Mouse (Mus musculus): Measurements from ENCODE around the gene Abcb11. TPM values are rescaled to one million over a fixed set of nuclear protein-coding genes. Genes with fewer than 3 reads are reported as not detected.
"Not testable (repeated sequence)": the region's sequence is repeated elsewhere in the genome, so short reads cannot be mapped to it uniquely, and the experiment has no call there.

The Abcb11 gene
- polyA plus RNA-seq (2015; fragmentation: Nextera tagmentation; extraction: Ambion mirVana): not detected in 2 replicates

DNA sequence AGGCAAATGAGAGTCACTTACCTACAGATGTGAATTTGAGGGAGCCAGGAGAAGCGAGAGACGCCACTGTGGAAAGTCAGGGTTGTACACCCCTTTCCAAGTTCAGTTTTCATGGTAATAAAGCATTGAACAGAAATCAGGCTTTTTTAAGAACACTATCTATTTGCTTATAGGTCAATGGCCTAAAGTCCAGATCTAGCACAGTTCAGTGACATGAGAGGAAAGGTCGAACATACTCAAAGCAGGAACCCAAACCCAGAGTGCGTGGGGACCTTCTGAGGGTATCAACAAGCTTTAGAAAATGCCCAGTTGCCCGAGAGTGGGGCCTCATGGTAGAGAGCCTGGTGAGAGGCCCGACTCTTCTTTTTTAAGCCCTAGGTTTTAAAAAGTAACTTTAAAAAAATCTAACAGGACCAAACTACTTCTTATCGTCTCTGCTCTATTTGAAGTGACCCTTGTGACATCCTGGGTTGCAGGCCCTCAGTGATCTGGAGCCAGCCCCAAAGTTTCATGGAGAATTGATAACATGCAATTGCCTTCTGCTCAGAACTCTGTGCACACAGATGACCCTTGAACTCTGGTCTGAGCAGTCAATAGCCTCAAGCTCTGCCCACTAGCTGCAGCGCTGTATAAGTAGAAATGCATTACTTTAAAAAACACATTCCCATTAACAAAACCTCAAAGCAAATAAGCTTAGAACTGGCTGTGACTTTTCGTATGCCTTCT lies at the start of gene Abcb11:
TSS of gene Abcb11 (minus strand) at position 121 of the 726 bp plus-strand sequence.
- ATAC-seq (replicated peaks): no peak

DNA sequence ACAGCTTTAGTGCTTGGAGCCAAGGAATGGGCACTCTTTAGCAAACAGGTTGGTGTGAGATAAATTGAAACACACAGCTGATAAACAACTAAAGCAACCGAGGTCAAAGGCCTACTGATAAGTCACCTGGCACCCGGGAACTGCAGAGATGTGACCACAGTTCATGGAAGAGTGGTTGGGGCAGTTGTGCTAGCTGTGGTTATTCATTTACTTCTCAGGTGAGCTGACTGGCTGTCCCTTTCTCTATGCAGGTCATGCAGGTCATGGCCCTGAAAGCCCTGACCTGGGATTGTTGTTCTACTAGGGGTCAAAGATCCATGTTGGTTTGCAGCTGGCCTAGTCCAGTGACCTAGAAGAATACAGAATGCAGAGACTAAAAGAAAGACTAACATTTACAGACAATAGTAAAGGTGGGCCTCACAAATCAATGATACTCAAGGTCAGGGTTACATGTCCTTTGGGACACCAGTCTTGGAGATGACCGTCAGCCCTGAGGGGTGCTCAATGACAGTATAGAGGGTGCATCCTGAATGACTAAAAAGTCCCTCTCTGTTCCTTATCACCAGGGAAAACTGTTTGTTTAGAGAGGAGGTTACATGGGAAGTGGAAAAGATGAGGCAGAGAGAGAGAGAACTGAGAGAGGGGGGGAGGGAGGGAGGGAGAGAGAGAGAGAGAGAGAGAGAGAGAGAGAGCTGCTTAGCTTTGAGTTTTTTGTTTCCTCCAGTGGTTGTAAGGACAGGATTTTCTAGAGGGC lies 43.9 kb upstream of the Abcb11 start:
- H3K4me3 ChIP-seq: no peak overlapping the region
- no peaks in the 10 kb centered on the region for H3K4me1 ChIP-seq
- no peaks in the 10 kb centered on the region for H3K36me3 ChIP-seq
- no peaks in the 10 kb centered on the region for H3K9me3 ChIP-seq
- ATAC-seq (replicated peaks): no peak
- no peak overlapping the region for H3K4me2 ChIP-seq (replicated peaks)
- 93% methylated on average over 3 of the region's 3 CpGs for WGBS
- H3K9ac ChIP-seq (replicated peaks): no peak overlapping the region
- no peak overlapping the region for H3K27ac ChIP-seq (replicated peaks)
- H3K27me3 ChIP-seq: no peaks in the 10 kb centered on the region

More for the DNA sequence above, at the start of gene Abcb11:
- Histone ChIP-seq H3K4me2 (replicated peaks) (no peak within 1 kb of the TSS), H3K36me3 (no peaks in the 10 kb centered on the region), H3K9me3 (no peaks in the 10 kb centered on the region), H3K4me3 (no peak within 1 kb of the TSS), H3K9ac (replicated peaks) (no peak within 1 kb of the TSS), H3K27ac (replicated peaks) (no peak within 1 kb of the TSS), H3K27me3 (no peaks in the 10 kb centered on the region), H3K4me1 (no peaks in the 10 kb centered on the region)
- 91% methylated on average over 9 of the region's 9 CpGs for WGBS

DNA sequence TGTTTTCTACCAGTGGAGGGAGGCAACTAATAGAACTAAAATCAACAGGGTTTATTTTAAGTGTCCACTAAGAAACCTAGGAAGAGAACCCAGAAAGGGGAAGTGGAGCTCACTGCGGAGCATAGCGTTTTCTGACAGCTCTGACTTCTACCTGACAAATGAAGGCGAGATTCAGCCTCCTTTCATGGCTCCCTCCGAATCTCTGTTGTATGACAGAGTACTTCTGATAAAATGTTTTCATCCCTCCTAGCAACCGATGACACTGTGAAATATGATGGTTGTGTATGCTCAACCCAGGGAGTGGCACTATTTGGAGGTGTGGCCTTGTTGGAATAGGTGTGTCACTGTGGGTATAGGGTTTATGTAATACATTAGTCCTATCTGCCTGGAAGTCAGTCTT lies 40.4 kb upstream of the Abcb11 start:
- no peak overlapping the region for H3K4me3 ChIP-seq
- no peak overlapping the region for H3K9ac ChIP-seq (replicated peaks)
- no peaks in the 10 kb centered on the region for H3K27me3 ChIP-seq
- no peak overlapping the region for H3K4me2 ChIP-seq (replicated peaks)
- H3K27ac ChIP-seq (replicated peaks): no peak overlapping the region
- H3K4me1 ChIP-seq: no peaks in the 10 kb centered on the region
- H3K36me3 ChIP-seq: no peaks in the 10 kb centered on the region
- no peak for ATAC-seq (replicated peaks)
- no peaks in the 10 kb centered on the region for H3K9me3 ChIP-seq
- WGBS: 90% methylated on average over 5 of the region's 5 CpGs

DNA sequence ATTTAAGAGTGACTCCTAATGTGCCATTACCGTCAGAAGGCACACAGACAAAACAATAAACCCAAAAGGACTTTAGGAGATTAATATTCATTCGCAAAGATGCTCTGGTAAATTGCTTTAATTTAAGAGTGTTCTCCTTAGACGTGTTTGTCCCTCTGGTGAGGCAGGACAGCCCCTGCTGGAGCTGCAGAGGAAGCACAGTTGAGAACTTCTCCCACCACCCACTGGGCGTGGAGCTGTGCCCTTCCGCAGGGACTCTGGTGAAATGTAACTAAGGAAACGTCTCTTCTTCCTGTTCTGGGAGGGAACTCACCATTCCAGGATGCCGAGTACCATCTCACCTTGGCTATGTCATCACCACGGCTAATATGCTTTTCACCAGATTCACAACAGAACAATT lies 39.3 kb upstream of the Abcb11 start:
- 55% methylated on average over 8 of the region's 8 CpGs for WGBS
- Histone ChIP-seq H3K36me3 (no peaks in the 10 kb centered on the region), H3K4me3 (no peak overlapping the region), H3K27me3 (no peaks in the 10 kb centered on the region), H3K27ac (replicated peaks) (no peak overlapping the region), H3K9ac (replicated peaks) (no peak overlapping the region), H3K4me2 (replicated peaks) (no peak overlapping the region), H3K9me3 (no peaks in the 10 kb centered on the region), H3K4me1 (no peaks in the 10 kb centered on the region)
- ATAC-seq (replicated peaks): no peak

DNA sequence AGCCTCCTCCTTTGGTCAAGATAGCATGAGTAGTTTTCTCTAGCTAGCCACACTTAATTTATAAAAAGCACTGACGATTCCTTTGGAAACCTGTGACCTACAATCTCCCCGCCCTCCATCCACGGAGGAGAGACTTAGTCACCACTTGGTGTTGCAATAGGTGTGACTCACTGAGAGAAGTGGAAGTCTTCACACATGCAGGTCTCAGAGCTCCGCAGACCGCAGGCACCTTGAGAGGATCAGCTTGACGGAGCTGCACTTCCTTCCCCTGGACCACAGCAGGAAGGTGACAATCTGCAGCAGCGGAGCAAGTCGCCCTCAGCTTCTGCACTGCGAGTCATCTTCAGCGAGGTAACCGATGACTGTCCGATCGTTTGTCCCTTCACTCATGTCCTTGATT lies 37.9 kb upstream of the Abcb11 start, which contains the start of gene Dhrs9:
TSS of gene Dhrs9 (plus strand) at position 165 of the 400 bp plus-strand sequence.
- Histone ChIP-seq H3K27ac (replicated peaks) (no peak within 1 kb of the TSS), H3K4me3 (no peak within 1 kb of the TSS), H3K4me1 (no peaks in the 10 kb centered on the region), H3K36me3 (no peaks in the 10 kb centered on the region), H3K9ac (replicated peaks) (no peak within 1 kb of the TSS), H3K4me2 (replicated peaks) (no peak within 1 kb of the TSS), H3K27me3 (no peaks in the 10 kb centered on the region), H3K9me3 (no peaks in the 10 kb centered on the region)
- WGBS: 88% methylated on average over 13 of the region's 13 CpGs
- ATAC-seq (replicated peaks): no peak

DNA sequence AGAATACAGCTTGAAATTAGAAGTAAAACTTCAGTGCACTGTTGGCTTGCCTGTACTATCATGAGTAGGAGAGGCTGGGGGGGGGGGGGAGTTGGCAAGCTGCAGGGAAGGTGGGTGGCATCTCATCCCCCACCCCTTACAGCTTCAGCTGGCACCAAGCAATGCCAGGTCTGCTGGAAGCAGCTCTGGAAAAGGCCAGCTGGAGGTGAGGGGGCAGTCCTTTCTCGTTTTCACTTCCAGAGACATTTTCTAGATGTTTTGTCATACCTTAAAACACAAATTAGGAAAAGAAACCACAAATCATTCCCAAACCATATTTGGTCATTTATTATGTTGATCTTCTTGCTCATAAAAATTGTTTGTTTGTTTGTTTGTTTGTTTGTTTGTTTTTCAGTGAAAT lies 37.4 kb upstream of the Abcb11 start:
- Histone ChIP-seq H3K4me1 (no peaks in the 10 kb centered on the region), H3K4me3 (no peak overlapping the region), H3K27me3 (no peaks in the 10 kb centered on the region), H3K4me2 (replicated peaks) (no peak overlapping the region), H3K9me3 (no peaks in the 10 kb centered on the region), H3K27ac (replicated peaks) (no peak overlapping the region), H3K36me3 (no peaks in the 10 kb centered on the region), H3K9ac (replicated peaks) (no peak overlapping the region)
- 65% methylated on average over 1 of the region's 1 CpGs for WGBS
- ATAC-seq (replicated peaks): no peak

DNA sequence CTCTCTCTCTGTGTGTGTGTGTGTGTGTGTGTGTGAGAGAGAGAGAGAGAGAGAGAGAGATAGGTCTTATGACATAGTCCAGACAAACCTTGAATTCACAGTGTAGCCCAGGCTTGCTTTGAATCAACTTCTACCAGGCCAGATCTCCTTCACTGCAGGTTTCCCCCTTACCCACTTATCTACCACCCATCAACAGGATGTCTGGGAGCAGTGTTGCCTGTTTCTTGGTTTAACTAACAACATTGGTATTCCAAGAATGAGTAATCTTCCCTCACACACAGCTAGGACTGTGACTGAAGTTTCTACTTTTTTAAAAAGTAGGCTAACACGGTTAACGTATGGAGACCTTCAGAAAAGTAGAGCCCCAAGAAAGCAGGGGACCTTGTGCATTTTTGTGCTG lies 34.4 kb upstream of the Abcb11 start:
- H3K4me1 ChIP-seq: no peaks in the 10 kb centered on the region
- H3K27ac ChIP-seq (replicated peaks): no peak overlapping the region
- H3K27me3 ChIP-seq: no peaks in the 10 kb centered on the region
- no peak overlapping the region for H3K4me2 ChIP-seq (replicated peaks)
- H3K9me3 ChIP-seq: no peaks in the 10 kb centered on the region
- 95% methylated on average over 2 of the region's 2 CpGs for WGBS
- no peaks in the 10 kb centered on the region for H3K36me3 ChIP-seq
- no peak overlapping the region for H3K9ac ChIP-seq (replicated peaks)
- no peak overlapping the region for H3K4me3 ChIP-seq
- no peak for ATAC-seq (replicated peaks)

DNA sequence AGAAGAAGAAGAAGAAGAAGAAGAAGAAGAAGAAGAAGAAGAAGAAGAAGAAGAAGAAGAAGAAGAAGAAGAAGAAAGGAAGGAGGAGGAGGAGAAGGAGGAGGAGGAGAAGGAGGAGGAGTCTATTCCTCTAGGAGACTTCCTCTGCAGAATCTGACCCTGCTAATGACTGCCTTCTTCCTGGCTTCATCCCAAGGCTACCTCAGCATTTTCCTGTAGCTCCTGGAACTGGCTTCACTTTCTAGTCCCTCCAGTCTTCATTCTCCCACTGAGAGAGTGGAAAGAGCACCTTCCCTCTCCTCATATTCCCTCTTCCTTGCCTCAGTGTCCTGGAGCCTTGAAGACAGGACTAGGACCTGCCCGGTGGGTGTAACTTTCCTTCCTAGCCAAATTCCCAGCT lies 22.9 kb upstream of the Abcb11 start:
- no peak overlapping the region for H3K4me2 ChIP-seq (replicated peaks)
- 100% methylated on average over 1 of the region's 1 CpGs for WGBS
- ATAC-seq (replicated peaks): no peak
- no peaks in the 10 kb centered on the region for H3K4me1 ChIP-seq
- H3K36me3 ChIP-seq: no peaks in the 10 kb centered on the region
- no peaks in the 10 kb centered on the region for H3K9me3 ChIP-seq
- H3K9ac ChIP-seq (replicated peaks): no peak overlapping the region
- no peak overlapping the region for H3K4me3 ChIP-seq
- no peak overlapping the region for H3K27ac ChIP-seq (replicated peaks)
- no peaks in the 10 kb centered on the region for H3K27me3 ChIP-seq

DNA sequence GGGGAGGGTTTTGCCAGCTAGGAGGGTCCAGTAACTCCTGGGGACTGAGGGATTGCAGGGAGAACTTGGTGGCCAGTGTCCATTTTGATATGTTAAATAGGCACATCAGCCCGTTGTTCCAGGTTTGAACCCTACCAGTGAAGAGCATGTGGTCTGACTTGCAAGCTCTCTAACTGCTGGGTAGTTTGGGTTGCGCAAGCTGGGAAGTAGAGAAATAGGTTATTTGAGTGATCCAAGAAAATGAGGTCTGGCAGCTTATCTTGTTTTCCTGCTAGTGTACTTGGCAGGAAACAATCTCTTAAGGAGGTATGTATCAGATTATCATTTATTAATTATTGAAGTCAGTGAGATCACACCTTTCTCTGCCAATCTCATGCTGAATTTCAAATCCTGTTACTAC lies 22.4 kb upstream of the Abcb11 start:
- H3K36me3 ChIP-seq: no peaks in the 10 kb centered on the region
- no peaks in the 10 kb centered on the region for H3K27me3 ChIP-seq
- no peaks in the 10 kb centered on the region for H3K4me1 ChIP-seq
- WGBS: 84% methylated on average over 2 of the region's 2 CpGs
- no peak overlapping the region for H3K27ac ChIP-seq (replicated peaks)
- no peaks in the 10 kb centered on the region for H3K9me3 ChIP-seq
- ATAC-seq (replicated peaks): no peak
- no peak overlapping the region for H3K9ac ChIP-seq (replicated peaks)
- H3K4me2 ChIP-seq (replicated peaks): no peak overlapping the region
- no peak overlapping the region for H3K4me3 ChIP-seq

DNA sequence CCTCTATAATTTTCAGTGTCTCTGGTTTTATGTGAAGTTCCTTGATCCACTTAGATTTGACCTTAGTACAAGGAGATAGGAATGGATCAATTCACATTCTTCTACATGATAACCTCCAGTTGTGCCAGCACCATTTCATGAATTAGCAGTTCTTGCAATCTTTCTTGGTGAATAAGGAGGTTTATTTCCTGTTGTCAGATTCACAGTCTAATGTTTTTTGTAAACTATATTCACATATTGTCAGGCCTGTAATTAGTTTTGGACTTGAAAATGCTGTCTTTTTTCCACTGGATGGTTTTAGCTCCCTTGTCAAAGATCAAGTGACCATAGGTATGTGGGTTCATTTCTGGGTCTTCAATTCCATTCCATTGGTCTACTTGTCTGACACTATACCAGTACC lies 13.0 kb upstream of the Abcb11 start:
- H3K36me3 ChIP-seq; H3K9me3 ChIP-seq; H3K4me2 ChIP-seq (replicated peaks); H3K27me3 ChIP-seq; H3K27ac ChIP-seq (replicated peaks); H3K4me3 ChIP-seq; H3K9ac ChIP-seq (replicated peaks); H3K4me1 ChIP-seq: not testable (repeated sequence)
- peak; percentile 100 for ATAC-seq (replicated peaks)

DNA sequence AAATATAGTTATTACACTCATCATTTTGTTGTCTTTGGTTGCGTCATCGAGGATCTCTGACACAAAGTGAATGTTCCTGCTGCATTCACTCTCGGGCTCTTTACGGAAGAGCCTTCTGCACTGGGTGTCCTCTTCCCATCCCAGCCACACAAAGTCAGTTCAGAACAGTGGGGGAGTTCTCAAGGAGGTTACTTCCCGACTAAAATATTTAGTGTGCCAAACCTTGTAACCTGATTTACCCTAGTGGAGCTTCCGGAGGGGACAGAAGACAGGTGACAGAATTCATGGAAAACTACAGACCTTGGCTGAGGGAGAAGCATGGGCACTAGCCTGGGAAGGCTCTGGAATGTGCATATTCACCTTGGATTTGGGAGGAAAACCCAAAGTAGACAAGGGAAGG lies 910 bp downstream of the Abcb11 start:
- H3K36me3 ChIP-seq: no peaks in the 10 kb centered on the region
- no peak overlapping the region for H3K4me2 ChIP-seq (replicated peaks)
- H3K9me3 ChIP-seq: no peaks in the 10 kb centered on the region
- H3K9ac ChIP-seq (replicated peaks): no peak overlapping the region
- H3K4me3 ChIP-seq: no peak overlapping the region
- ATAC-seq (replicated peaks): no peak
- no peaks in the 10 kb centered on the region for H3K27me3 ChIP-seq
- 93% methylated on average over 6 of the region's 6 CpGs for whole genome bisulfite sequencing
- H3K4me1 ChIP-seq: no peaks in the 10 kb centered on the region
- no peak overlapping the region for H3K27ac ChIP-seq (replicated peaks)

DNA sequence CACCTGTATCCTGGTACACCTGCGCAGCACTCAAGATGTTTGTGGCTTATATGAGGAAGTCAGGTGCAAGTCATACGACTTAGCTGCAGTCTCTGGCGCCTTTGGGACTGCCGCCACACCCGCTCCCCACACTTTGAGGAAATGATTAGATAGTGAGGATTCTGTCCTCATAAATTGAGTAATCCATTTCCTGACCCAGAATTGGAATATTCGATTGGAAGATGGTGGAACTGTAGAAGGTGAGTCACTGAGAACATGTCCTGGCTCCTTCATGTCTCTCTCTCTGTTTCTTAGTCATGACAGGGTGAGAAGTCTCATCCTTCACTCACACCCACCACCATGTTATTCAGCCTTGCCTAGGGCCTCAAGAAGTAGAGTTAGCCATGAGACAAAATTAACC lies 10.9 kb downstream of the Abcb11 start:
- H3K9me3 ChIP-seq; H3K27me3 ChIP-seq; H3K36me3 ChIP-seq; H3K4me2 ChIP-seq (replicated peaks); H3K27ac ChIP-seq (replicated peaks); H3K4me3 ChIP-seq; H3K9ac ChIP-seq (replicated peaks); ATAC-seq (replicated peaks); H3K4me1 ChIP-seq: not testable (repeated sequence)
- 95% methylated on average over 6 of the region's 6 CpGs for WGBS
